Mouse (Mus musculus): ENCODE measurements around the gene Ppp1r8. TPM values are rescaled to one million over a fixed set of nuclear protein-coding genes. Genes with fewer than 3 reads are reported as not detected.

Gene Ppp1r8
- polyA plus RNA-seq, 1 experiment from 2014 or later, result 66.2 TPM

DNA sequence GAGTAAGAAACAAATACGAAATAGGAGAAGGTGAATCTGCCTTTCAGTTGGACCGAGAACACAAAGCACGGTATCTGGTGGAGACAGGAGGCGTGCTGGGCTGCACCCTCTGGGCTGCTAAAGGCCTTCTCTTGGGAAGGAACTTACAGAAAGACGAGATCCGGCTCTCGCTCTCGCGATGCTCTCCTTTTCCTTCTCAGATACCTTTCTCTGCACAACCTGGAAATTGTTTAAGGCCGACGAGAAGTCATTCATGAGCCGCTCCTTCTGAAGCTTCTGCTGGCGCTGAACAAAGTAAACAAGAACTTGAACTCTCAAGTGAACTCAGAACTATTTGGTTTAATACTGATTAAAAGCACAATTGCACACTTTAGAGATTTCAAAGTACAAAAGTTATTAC lies 20.0 kb upstream of the Ppp1r8 start:
- H3K9ac ChIP-seq (replicated peaks; ENCODE audit: low read depth, low read length), result no peak overlapping the region
- H3K9me3 ChIP-seq (ENCODE audit: control insufficient read depth, low read length), result no peaks in the 10 kb centered on the region
- no peaks in the 10 kb centered on the region for H3K27me3 ChIP-seq (replicated peaks; ENCODE audit: control insufficient read depth, insufficient read depth, low read length)
- H3K27ac ChIP-seq (ENCODE audit: low read length), result no peak overlapping the region
- H3K4me3 ChIP-seq (replicated peaks; ENCODE audit: low read length), result no peak overlapping the region
- H3K4me2 ChIP-seq (ENCODE audit: low read length), result no peak overlapping the region
- peaks cover 21% of the 10 kb centered on the region for H3K36me3 ChIP-seq (ENCODE audit: control insufficient read depth, insufficient read depth)
- no peak for ATAC-seq
- 92% methylated on average over 13 of the region's 13 CpGs for WGBS
- no peaks in the 10 kb centered on the region for H3K4me1 ChIP-seq (replicated peaks; ENCODE audit: control insufficient read depth, insufficient read depth, low read length)

DNA sequence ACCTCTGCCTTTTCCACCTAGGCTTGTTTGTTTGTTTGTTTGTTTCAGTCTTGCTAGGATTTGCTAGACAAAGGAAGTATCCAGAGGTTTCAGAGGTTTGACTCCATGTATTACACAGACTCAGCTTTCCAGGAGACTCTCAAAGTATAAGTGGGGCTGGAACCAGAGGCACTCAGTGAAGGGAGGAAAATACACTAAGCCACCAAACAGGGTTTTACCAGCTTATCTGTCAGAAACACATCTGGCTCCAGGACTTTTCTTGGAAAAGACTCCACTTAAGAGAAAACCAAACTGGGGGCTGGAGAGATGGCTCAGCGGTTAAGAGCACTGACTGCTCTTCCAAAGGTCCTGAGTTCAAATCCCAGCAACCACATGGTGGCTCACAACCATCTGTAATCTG lies 17.9 kb upstream of the Ppp1r8 start:
- peaks cover 26% of the 10 kb centered on the region for H3K36me3 ChIP-seq (ENCODE audit: control insufficient read depth, insufficient read depth)
- no peak overlapping the region for H3K4me3 ChIP-seq (replicated peaks; ENCODE audit: low read length)
- H3K27me3 ChIP-seq (replicated peaks; ENCODE audit: control insufficient read depth, insufficient read depth, low read length), result no peaks in the 10 kb centered on the region

DNA sequence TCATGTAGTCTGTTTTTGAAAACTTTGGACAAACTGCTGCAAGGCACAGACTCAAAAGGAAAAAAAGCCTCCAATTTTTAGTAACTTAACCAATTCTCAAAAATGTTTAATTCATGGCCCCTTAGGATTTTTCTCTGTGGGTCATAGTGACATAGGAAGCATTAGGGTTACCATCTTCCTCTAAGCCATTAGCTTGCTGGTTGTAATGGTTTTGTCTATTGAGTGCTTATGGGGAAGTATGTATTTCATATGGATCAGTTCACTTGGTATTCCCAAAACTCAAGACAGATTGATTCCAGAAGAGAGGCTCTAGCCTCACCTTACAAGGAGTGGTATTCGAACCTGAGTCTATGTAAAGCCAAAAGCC lies 719 bp upstream of the Ppp1r8 start:
- Histone ChIP-seq H3K36me3 (ENCODE audit: control insufficient read depth, insufficient read depth) (peaks cover 9% of the 10 kb centered on the region), H3K27ac (ENCODE audit: low read length) (peak overlapping the region; percentile 78), H3K9ac (replicated peaks; ENCODE audit: low read depth, low read length) (peak overlapping the region; percentile 80), H3K9me3 (ENCODE audit: control insufficient read depth, low read length) (no peaks in the 10 kb centered on the region), H3K4me2 (ENCODE audit: low read length) (peak overlapping the region; percentile 73), H3K4me3 (replicated peaks; ENCODE audit: low read length) (peak overlapping the region; percentile 87), H3K27me3 (replicated peaks; ENCODE audit: control insufficient read depth, insufficient read depth, low read length) (no peaks in the 10 kb centered on the region), H3K4me1 (replicated peaks; ENCODE audit: control insufficient read depth, insufficient read depth, low read length) (peaks cover 12% of the 10 kb centered on the region)
- 97% methylated on average over 1 of the region's 1 CpGs for whole genome bisulfite sequencing
- ATAC-seq, result no peak

More for the DNA sequence above, 17.9 kb upstream of the Ppp1r8 start:
- Histone ChIP-seq H3K4me1 (replicated peaks; ENCODE audit: control insufficient read depth, insufficient read depth, low read length) (no peaks in the 10 kb centered on the region), H3K9ac (replicated peaks; ENCODE audit: low read depth, low read length) (no peak overlapping the region), H3K9me3 (ENCODE audit: control insufficient read depth, low read length) (no peaks in the 10 kb centered on the region), H3K27ac (ENCODE audit: low read length) (no peak overlapping the region), H3K4me2 (ENCODE audit: low read length) (no peak overlapping the region)
- 96% methylated on average over 1 of the region's 1 CpGs for WGBS
- no peak for ATAC-seq

DNA sequence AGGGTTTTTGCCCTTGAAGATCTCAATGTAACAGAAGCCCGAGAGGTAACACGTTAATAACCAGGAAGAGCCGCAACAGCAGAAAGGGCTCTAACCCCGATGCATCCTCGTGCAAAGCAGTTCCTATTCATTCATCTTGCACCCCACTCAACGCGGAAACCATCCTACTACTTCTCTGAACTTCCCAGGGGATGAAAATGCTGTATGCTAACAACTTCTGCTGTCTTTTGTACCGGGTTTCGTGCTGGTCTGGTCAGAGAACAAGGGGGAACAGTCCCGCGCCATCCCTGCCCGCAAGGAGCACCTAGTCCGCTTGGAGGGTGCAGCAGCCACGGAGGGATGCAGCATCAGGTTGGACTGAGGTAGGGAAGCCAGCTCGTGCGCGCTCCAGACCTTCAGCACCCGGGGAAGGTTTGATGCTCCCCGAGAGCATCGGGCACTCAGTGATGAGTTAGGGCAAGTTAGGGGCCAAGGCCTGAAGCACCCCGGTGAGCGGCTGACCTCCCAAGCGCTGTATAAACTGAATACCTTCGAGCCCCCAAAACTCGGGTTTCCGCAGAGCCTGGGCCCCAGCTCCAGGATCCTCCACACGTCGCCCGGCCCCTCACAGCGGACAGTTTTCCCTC lies 575 bp downstream of the Ppp1r8 start:
- Histone ChIP-seq H3K4me3 (replicated peaks; ENCODE audit: low read length) (peak overlapping the region; percentile 87), H3K9me3 (ENCODE audit: control insufficient read depth, low read length) (no peaks in the 10 kb centered on the region), H3K36me3 (ENCODE audit: control insufficient read depth, insufficient read depth) (peaks cover 13% of the 10 kb centered on the region), H3K27ac (ENCODE audit: low read length) (peak overlapping the region; percentile 48), H3K4me2 (ENCODE audit: low read length) (peak overlapping the region; percentile 78), H3K4me1 (replicated peaks; ENCODE audit: control insufficient read depth, insufficient read depth, low read length) (peaks cover 12% of the 10 kb centered on the region), H3K27me3 (replicated peaks; ENCODE audit: control insufficient read depth, insufficient read depth, low read length) (no peaks in the 10 kb centered on the region), H3K9ac (replicated peaks; ENCODE audit: low read depth, low read length) (peak overlapping the region; percentile 80)
- 0% methylated on average over 30 of the region's 30 CpGs for WGBS
- peak; percentile 19 for ATAC-seq

DNA sequence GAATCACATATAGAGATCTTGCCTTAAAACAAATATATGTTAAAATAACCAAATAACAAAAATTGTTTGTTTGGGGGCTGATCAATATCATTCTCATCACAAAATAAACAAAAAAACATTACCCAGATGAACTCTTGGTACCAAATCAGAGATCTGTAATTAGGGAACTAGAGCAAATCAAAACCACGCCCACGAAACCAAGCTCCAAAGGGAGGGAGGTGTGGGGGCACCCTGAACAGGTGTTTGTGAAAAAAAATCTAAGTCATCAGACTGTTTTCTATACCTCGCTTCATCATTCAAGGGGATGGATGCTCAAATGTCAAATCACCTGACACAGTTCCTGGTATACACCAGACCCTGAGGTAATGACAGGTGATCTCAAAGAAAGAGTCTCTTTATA lies 1.5 kb downstream of the Ppp1r8 start:
- H3K27me3 ChIP-seq (replicated peaks; ENCODE audit: control insufficient read depth, insufficient read depth, low read length), result no peaks in the 10 kb centered on the region
- peak overlapping the region; percentile 80 for H3K9ac ChIP-seq (replicated peaks; ENCODE audit: low read depth, low read length)
- peaks cover 12% of the 10 kb centered on the region for H3K4me1 ChIP-seq (replicated peaks; ENCODE audit: control insufficient read depth, insufficient read depth, low read length)
- no peaks in the 10 kb centered on the region for H3K9me3 ChIP-seq (ENCODE audit: control insufficient read depth, low read length)
- H3K36me3 ChIP-seq (ENCODE audit: control insufficient read depth, insufficient read depth), result peaks cover 14% of the 10 kb centered on the region
- no peak for ATAC-seq
- peak overlapping the region; percentile 87 for H3K4me3 ChIP-seq (replicated peaks; ENCODE audit: low read length)
- no peak overlapping the region for H3K27ac ChIP-seq (ENCODE audit: low read length)
- 84% methylated on average over 3 of the region's 3 CpGs for WGBS
- H3K4me2 ChIP-seq (ENCODE audit: low read length), result peak overlapping the region; percentile 78

DNA sequence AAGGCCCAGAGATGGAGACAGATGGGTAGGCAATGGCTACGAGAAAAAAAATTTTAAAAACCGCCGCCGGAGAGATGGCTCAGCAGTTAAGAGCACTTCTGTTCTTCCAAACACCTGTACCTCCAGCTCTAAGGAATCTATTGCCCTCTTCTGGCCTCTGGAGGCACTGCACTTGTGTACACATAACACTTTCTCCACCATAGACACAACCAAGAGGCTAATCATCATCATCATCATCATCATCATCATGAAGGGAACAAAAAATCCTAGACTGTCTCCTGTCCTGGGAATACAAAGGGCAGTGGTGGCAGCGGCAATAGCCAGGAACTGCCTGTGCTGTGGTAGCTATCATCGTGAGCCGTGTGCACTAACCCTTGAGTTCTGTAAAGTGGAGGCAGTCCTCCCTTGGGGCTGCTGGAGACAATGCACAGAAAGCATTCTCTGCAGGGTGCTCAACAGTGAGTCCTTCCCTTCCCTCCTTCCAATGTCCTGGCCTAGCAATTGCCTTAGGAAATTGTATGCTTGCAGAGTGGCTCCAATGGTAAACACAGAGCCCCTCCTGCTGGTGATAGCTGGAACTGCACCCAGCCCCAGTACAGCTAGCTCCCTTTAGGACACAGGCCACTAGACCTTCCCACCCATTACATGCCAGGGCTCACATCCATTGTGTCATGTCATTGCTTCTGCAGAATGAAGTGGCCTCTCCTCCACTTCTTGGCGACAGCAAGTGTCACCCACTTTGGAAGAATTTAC lies 19.2 kb downstream of the Ppp1r8 start:
- no peaks in the 10 kb centered on the region for H3K4me1 ChIP-seq (replicated peaks; ENCODE audit: control insufficient read depth, insufficient read depth, low read length)
- no peak overlapping the region for H3K27ac ChIP-seq (ENCODE audit: low read length)
- H3K9me3 ChIP-seq (ENCODE audit: control insufficient read depth, low read length), result peaks cover 7% of the 10 kb centered on the region
- H3K4me2 ChIP-seq (ENCODE audit: low read length), result no peak overlapping the region
- H3K9ac ChIP-seq (replicated peaks; ENCODE audit: low read depth, low read length), result no peak overlapping the region
- 74% methylated on average over 8 of the region's 8 CpGs for WGBS
- H3K27me3 ChIP-seq (replicated peaks; ENCODE audit: control insufficient read depth, insufficient read depth, low read length), result no peaks in the 10 kb centered on the region
- ATAC-seq, result no peak
- peaks cover 29% of the 10 kb centered on the region for H3K36me3 ChIP-seq (ENCODE audit: control insufficient read depth, insufficient read depth)
- H3K4me3 ChIP-seq (replicated peaks; ENCODE audit: low read length), result no peak overlapping the region

DNA sequence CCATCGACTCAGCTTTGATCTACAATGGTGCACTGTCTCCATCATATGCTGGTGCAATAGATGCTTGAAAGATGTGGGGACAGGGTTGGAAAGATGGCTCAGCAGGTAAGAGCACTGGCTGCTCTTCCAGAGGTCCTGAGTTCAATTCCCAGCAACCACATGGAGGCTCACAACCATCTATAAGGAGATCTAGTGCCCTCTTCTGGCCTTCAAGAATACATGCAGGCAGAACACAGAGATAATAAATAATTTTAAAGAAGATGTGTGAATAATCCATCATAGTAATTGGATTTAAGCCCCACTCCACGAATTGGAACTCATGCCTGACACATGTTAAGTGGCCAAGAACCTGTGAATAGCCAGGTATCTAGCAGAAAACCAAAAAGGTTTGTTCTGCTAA lies 24.5 kb downstream of the Ppp1r8 start:
- WGBS, result 53% methylated on average over 2 of the region's 2 CpGs

DNA sequence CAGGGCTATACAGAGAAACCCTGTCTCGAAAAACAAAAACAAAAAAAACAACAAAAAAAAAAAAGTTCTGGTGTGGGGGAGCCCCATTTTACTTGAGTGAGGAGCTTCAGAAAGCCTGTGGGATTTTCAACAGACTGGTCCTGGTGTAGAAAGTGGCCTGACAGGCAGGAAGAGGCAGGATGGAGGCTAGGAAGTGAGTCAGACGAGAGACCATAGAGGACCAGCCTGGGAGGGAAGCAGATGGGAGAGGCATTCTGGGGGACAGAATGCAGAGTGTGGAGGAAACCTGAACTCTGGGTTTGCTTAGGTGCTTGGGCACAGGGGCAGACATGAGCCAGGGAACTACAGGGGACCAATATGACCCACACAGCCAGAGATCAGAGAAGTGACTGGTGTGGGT lies 26.1 kb downstream of the Ppp1r8 start:
- 67% methylated on average over 2 of the region's 2 CpGs for WGBS
- Histone ChIP-seq H3K36me3 (ENCODE audit: control insufficient read depth, insufficient read depth) (no peaks in the 10 kb centered on the region), H3K27me3 (replicated peaks; ENCODE audit: control insufficient read depth, insufficient read depth, low read length) (no peaks in the 10 kb centered on the region), H3K4me3 (replicated peaks; ENCODE audit: low read length) (no peak overlapping the region), H3K27ac (ENCODE audit: low read length) (no peak overlapping the region), H3K4me2 (ENCODE audit: low read length) (no peak overlapping the region), H3K9ac (replicated peaks; ENCODE audit: low read depth, low read length) (no peak overlapping the region), H3K4me1 (replicated peaks; ENCODE audit: control insufficient read depth, insufficient read depth, low read length) (no peaks in the 10 kb centered on the region), H3K9me3 (ENCODE audit: control insufficient read depth, low read length) (peaks cover 7% of the 10 kb centered on the region)
- no peak for ATAC-seq

More for the DNA sequence above, 24.5 kb downstream of the Ppp1r8 start:
- H3K36me3 ChIP-seq (ENCODE audit: control insufficient read depth, insufficient read depth), result no peaks in the 10 kb centered on the region
- no peak overlapping the region for H3K9ac ChIP-seq (replicated peaks; ENCODE audit: low read depth, low read length)
- peaks cover 7% of the 10 kb centered on the region for H3K9me3 ChIP-seq (ENCODE audit: control insufficient read depth, low read length)
- no peak overlapping the region for H3K27ac ChIP-seq (ENCODE audit: low read length)
- H3K4me2 ChIP-seq (ENCODE audit: low read length), result no peak overlapping the region
- no peaks in the 10 kb centered on the region for H3K4me1 ChIP-seq (replicated peaks; ENCODE audit: control insufficient read depth, insufficient read depth, low read length)
- H3K4me3 ChIP-seq (replicated peaks; ENCODE audit: low read length), result no peak overlapping the region
- no peak for ATAC-seq
- H3K27me3 ChIP-seq (replicated peaks; ENCODE audit: control insufficient read depth, insufficient read depth, low read length), result no peaks in the 10 kb centered on the region

DNA sequence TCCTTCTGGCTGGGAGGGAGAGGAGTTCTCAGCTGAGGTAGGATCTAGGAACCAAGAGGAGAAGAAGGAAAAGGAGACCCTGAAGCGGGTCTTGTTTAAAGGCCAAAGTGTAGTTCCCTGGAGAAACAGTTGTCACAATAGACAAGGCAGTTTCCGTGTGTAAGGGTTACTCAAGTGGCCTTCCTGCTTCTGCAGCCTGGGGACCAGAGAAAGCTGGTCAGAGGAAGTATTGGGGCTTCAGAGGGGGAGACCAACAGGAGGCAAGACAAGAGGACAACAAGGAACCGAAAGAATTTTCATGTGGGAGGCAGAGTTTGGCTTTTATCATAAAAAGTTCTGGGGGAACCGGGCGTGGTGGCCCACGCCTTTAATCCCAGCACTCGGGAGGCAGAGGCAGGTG lies 26.6 kb downstream of the Ppp1r8 start:
- H3K4me1 ChIP-seq (replicated peaks; ENCODE audit: control insufficient read depth, insufficient read depth, low read length), result no peaks in the 10 kb centered on the region
- no peak overlapping the region for H3K9ac ChIP-seq (replicated peaks; ENCODE audit: low read depth, low read length)
- no peak for ATAC-seq
- H3K36me3 ChIP-seq (ENCODE audit: control insufficient read depth, insufficient read depth), result no peaks in the 10 kb centered on the region
- WGBS, result 86% methylated on average over 7 of the region's 7 CpGs
- H3K4me2 ChIP-seq (ENCODE audit: low read length), result no peak overlapping the region
- no peak overlapping the region for H3K4me3 ChIP-seq (replicated peaks; ENCODE audit: low read length)
- no peak overlapping the region for H3K27ac ChIP-seq (ENCODE audit: low read length)
- H3K27me3 ChIP-seq (replicated peaks; ENCODE audit: control insufficient read depth, insufficient read depth, low read length), result no peaks in the 10 kb centered on the region
- peaks cover 7% of the 10 kb centered on the region for H3K9me3 ChIP-seq (ENCODE audit: control insufficient read depth, low read length)

Measured in forebrain, embryonic 16.5 days (tissue).